Mouse (Mus musculus): ENCODE results near the gene Sec22a.
A peak's percentile ranks its signal among the peaks of the same experiment; 100 is the strongest.

Sec22a gene

GRCm38 (mm10) chr16:35310551-35311110 lies 53.1 kb downstream of the Sec22a start:
- no peak for DNase-seq (ENCODE audit: low spot score)

GRCm38 (mm10) chr16:35309634-35310033 lies 54.1 kb downstream of the Sec22a start:
- no peak for DNase-seq (ENCODE audit: low spot score)

GRCm38 (mm10) chr16:35308486-35309143 lies 55.1 kb downstream of the Sec22a start:
- no peak for DNase-seq (ENCODE audit: low spot score)

- no peak for DNase-seq (ENCODE audit: low spot score)
Observed at GRCm38 (mm10) chr16:35308016-35308415, 55.7 kb downstream of the Sec22a start.

GRCm38 (mm10) chr16:35307331-35307730 lies 56.4 kb downstream of the Sec22a start:
- DNase-seq (ENCODE audit: low spot score) = no peak

- DNase-seq (ENCODE audit: low spot score) = no peak
Observed at GRCm38 (mm10) chr16:35306631-35307030, 57.1 kb downstream of the Sec22a start.

GRCm38 (mm10) chr16:35305226-35305625 lies 58.5 kb downstream of the Sec22a start:
- no peak for DNase-seq (ENCODE audit: low spot score)

GRCm38 (mm10) chr16:35304416-35304815 lies 59.3 kb downstream of the Sec22a start:
- DNase-seq (ENCODE audit: low spot score) = no peak

- DNase-seq (ENCODE audit: low spot score) = no peak
Observed at GRCm38 (mm10) chr16:35303721-35304120, 60.0 kb downstream of the Sec22a start.

GRCm38 (mm10) chr16:35302441-35303280 lies 61.1 kb downstream of the Sec22a start:
- no peak for DNase-seq (ENCODE audit: low spot score)

- DNase-seq (ENCODE audit: low spot score) = no peak
Observed at GRCm38 (mm10) chr16:35300156-35300555, 63.6 kb downstream of the Sec22a start.

- DNase-seq (ENCODE audit: low spot score) = no peak
Observed at GRCm38 (mm10) chr16:35297786-35298185, 65.9 kb downstream of the Sec22a start.

GRCm38 (mm10) chr16:35287244-35287643 lies 76.5 kb downstream of the Sec22a start:
- DNase-seq (ENCODE audit: low spot score) = no peak

- DNase-seq (ENCODE audit: low spot score) = no peak
Observed at GRCm38 (mm10) chr16:35285821-35286220, 77.9 kb downstream of the Sec22a start.

- DNase-seq (ENCODE audit: low spot score) = no peak
Observed at GRCm38 (mm10) chr16:35282456-35282855, 81.3 kb downstream of the Sec22a start.

- DNase-seq (ENCODE audit: low spot score) = no peak
Observed at GRCm38 (mm10) chr16:35278166-35278565, 85.6 kb downstream of the Sec22a start.

GRCm38 (mm10) chr16:35272417-35272816 lies 91.3 kb downstream of the Sec22a start:
- DNase-seq (ENCODE audit: low spot score) = no peak

GRCm38 (mm10) chr16:35271572-35271971 lies 92.1 kb downstream of the Sec22a start:
- no peak for DNase-seq (ENCODE audit: low spot score)

GRCm38 (mm10) chr16:35270945-35271344 lies 92.8 kb downstream of the Sec22a start:
- no peak for DNase-seq (ENCODE audit: low spot score)

- DNase-seq (ENCODE audit: low spot score) = peak; percentile 94
Observed at GRCm38 (mm10) chr16:35270353-35270934, 93.3 kb downstream of the Sec22a start.
